Mouse (Mus musculus) cerebellum, postnatal 4 days (tissue): ENCODE measurements around the gene Mpzl3.

Experiments
- DNase-seq, 2 experiments: peaks; one replicate each; pipeline ENCODE4 v3.0.0; 2022; ENCODE audit warnings: low spot score in 2 of 2, mixed read lengths in 1 of 2

Gene Mpzl3

GRCm38 (mm10) chr9:45042947-45043346 lies 12.0 kb upstream of the Mpzl3 start:
- no peak for DNase-seq

- no peak for DNase-seq
Measured at GRCm38 (mm10) chr9:45046973-45047372, 8.0 kb upstream of the Mpzl3 start.

- no peak for DNase-seq
Measured at GRCm38 (mm10) chr9:45048511-45048910, 6.5 kb upstream of the Mpzl3 start.

- no peak for DNase-seq
Measured at GRCm38 (mm10) chr9:45049731-45050130, 5.3 kb upstream of the Mpzl3 start.

- no peak for DNase-seq
Measured at GRCm38 (mm10) chr9:45050301-45050700, 4.7 kb upstream of the Mpzl3 start.

GRCm38 (mm10) chr9:45058304-45058940 lies 3.4 kb downstream of the Mpzl3 start:
- DNase-seq = no peak

GRCm38 (mm10) chr9:45060151-45060550 lies 5.2 kb downstream of the Mpzl3 start:
- no peak for DNase-seq

GRCm38 (mm10) chr9:45062677-45063076 lies 7.7 kb downstream of the Mpzl3 start:
- no peak for DNase-seq

GRCm38 (mm10) chr9:45064421-45064820 lies 9.4 kb downstream of the Mpzl3 start:
- no peak for DNase-seq

GRCm38 (mm10) chr9:45066735-45067134 lies 11.7 kb downstream of the Mpzl3 start:
- no peak for DNase-seq

GRCm38 (mm10) chr9:45071800-45072199 lies 16.8 kb downstream of the Mpzl3 start:
- no peak for DNase-seq

- DNase-seq = no peak
Measured at GRCm38 (mm10) chr9:45077859-45078258, 22.9 kb downstream of the Mpzl3 start.

GRCm38 (mm10) chr9:45079011-45079410 lies 24.0 kb downstream of the Mpzl3 start, which contains the start of gene Jaml:
TSS of gene Jaml (plus strand) at chr9:45079183.
- DNase-seq = no peak

GRCm38 (mm10) chr9:45083132-45083531 lies 28.1 kb downstream of the Mpzl3 start:
- no peak for DNase-seq

- DNase-seq = no peak
Measured at GRCm38 (mm10) chr9:45084556-45084955, 29.6 kb downstream of the Mpzl3 start.

- no peak for DNase-seq
Measured at GRCm38 (mm10) chr9:45085741-45086690, 31.0 kb downstream of the Mpzl3 start.

GRCm38 (mm10) chr9:45088040-45088439 lies 33.1 kb downstream of the Mpzl3 start:
- DNase-seq = no peak

GRCm38 (mm10) chr9:45090811-45091210 lies 35.8 kb downstream of the Mpzl3 start:
- no peak for DNase-seq

- DNase-seq = no peak
Measured at GRCm38 (mm10) chr9:45092641-45093040, 37.7 kb downstream of the Mpzl3 start.

GRCm38 (mm10) chr9:45095149-45095937 lies 40.4 kb downstream of the Mpzl3 start:
- DNase-seq = no peak

GRCm38 (mm10) chr9:45097877-45098276 lies 42.9 kb downstream of the Mpzl3 start:
- DNase-seq = no peak

GRCm38 (mm10) chr9:45098426-45098825 lies 43.4 kb downstream of the Mpzl3 start:
- DNase-seq = no peak
